Mouse (Mus musculus) heart, embryonic 15.5 days (tissue): ENCODE data around the gene Mgmt. TPM values are rescaled to one million over a fixed set of nuclear protein-coding genes. Genes with fewer than 3 reads are reported as not detected.

Experiments
- ATAC-seq: fragments of 200-750 bp; cut with Nextera tagmentation; replicated peaks from 2 replicates; pipeline ENCODE4 v1.8.0; 2017; ENCODE audit warnings: low read depth, moderate TSS enrichment; ENCODE audit not compliant: insufficient number of reproducible peaks, insufficient read depth, low FRiP score
- H3K27ac ChIP-seq: fragments of 300-500 bp; sonication (generic); 2 replicates; pipeline ENCODE4 v1.5.1; 2015; ENCODE audit warnings: mild to moderate bottlenecking, inconsistent platforms
- H3K27me3 ChIP-seq: fragments of 300-500 bp; sonication (generic); 2 replicates; pipeline ENCODE4 v1.6.1; 2015; ENCODE audit warnings: inconsistent platforms
- H3K36me3 ChIP-seq: fragments of 300-500 bp; sonication (generic); 2 replicates; pipeline ENCODE4 v1.6.1; 2015; ENCODE audit warnings: mild to moderate bottlenecking, inconsistent platforms
- H3K4me1 ChIP-seq: fragments of 300-500 bp; sonication (generic); replicated peaks from 2 replicates; pipeline ENCODE4 v1.6.1; 2015; ENCODE audit warnings: inconsistent platforms
- H3K4me2 ChIP-seq: fragments of 300-500 bp; sonication (generic); 2 replicates; pipeline ENCODE4 v1.6.1; 2015; ENCODE audit warnings: inconsistent platforms, mild to moderate bottlenecking, moderate library complexity
- H3K4me3 ChIP-seq: fragments of 300-500 bp; sonication (generic); 2 replicates; pipeline ENCODE4 v1.5.1; 2015; ENCODE audit warnings: mild to moderate bottlenecking, inconsistent platforms
- H3K9ac ChIP-seq: fragments of 300-500 bp; sonication (generic); 2 replicates; pipeline ENCODE4 v1.6.1; 2015; ENCODE audit warnings: mild to moderate bottlenecking, inconsistent platforms
- H3K9me3 ChIP-seq: fragments of 300-500 bp; sonication (generic); replicated peaks from 2 replicates; pipeline ENCODE4 v1.6.1; 2016; ENCODE audit warnings: inconsistent platforms
- WGBS: fragments of 180-500 bp; shearing (Covaris S2); methylation state at CpG from one replicate; pipeline ENCODE4 v1.1.7; 2015; ENCODE audit warnings: mixed read lengths; 5-methylcytosine and 5-hydroxymethylcytosine counted together
- polyA plus RNA-seq: library from polyadenylated mRNA; unstranded; fragments of >200 nt; fragmentation: Nextera tagmentation; extraction: Ambion mirVana; gene quantifications from 2 replicates; pipeline ENCODE4 v1.2.1, GENCODE M21; 2015

Mgmt gene
- polyA plus RNA-seq, 1 experiment from 2014 or later, result 6.3 TPM

DNA sequence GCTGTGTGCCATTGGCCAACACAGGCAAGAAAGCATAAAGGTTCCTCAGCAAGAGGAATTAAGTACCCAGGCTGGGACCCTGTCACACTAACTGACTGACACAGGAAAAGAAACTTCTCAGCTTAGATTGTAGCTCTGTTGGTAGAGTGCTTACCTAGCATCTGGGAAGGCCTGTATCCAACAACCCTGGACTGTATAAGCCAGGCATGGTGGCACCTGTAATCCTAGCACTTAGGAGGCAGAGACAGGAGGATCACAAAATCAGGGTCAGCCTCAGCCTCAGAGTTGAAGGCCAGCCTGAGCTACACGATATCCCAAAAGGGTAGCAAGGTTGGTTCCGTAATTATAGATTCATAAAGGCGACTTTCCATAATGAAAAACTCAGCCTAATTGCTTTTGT is 140.6 kb downstream of the Mgmt start:
- WGBS, result 93% methylated on average over 3 of the region's 3 CpGs
- no peaks in the 10 kb centered on the region for H3K4me1 ChIP-seq
- H3K27ac ChIP-seq, result no peak overlapping the region
- no peak overlapping the region for H3K9ac ChIP-seq
- no peaks in the 10 kb centered on the region for H3K27me3 ChIP-seq
- no peak overlapping the region for H3K4me3 ChIP-seq
- ATAC-seq, result no peak
- H3K36me3 ChIP-seq, result no peaks in the 10 kb centered on the region
- H3K4me2 ChIP-seq, result no peak overlapping the region
- 0 out of 2 replicates have a peak, but pooled peaks cover 3% of the 10 kb centered on the region for H3K9me3 ChIP-seq

- 70% methylated on average over 5 of the region's 5 CpGs for whole genome bisulfite sequencing
- Histone ChIP-seq H3K9ac (no peak overlapping the region), H3K4me1 (no peaks in the 10 kb centered on the region), H3K4me2 (no peak overlapping the region), H3K9me3 (0 out of 2 replicates have a peak, but pooled peaks cover 3% of the 10 kb centered on the region), H3K36me3 (no peaks in the 10 kb centered on the region), H3K27ac (no peak overlapping the region), H3K27me3 (no peaks in the 10 kb centered on the region), H3K4me3 (no peak overlapping the region)
- no peak for ATAC-seq
These were observed 141.5 kb downstream of the Mgmt start for GRCm38 (mm10) chr7:137035916-137036315.

DNA sequence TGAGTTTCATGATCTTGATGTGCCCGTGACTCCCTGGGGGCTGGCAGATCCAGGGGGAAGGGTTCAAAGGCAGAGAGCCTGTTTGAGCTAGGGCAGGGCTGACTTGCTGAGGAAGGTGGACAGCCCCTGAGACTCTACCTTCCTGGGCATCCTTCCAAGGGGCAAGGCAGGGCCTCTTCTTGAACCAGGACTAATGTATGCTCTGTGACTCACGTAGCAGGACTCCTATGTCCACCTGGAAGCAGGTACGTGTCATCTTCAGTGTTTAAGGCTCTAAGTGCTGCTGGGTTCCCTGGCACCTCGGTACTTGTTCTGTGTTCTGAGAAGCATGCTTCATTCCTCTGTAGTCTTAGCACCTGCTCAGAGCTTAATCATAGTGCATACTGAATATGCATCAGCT is 143.1 kb downstream of the Mgmt start:
- Histone ChIP-seq H3K36me3 (no peaks in the 10 kb centered on the region), H3K27ac (no peak overlapping the region), H3K9me3 (0 out of 2 replicates have a peak, but pooled peaks cover 3% of the 10 kb centered on the region), H3K4me2 (no peak overlapping the region), H3K4me1 (no peaks in the 10 kb centered on the region), H3K27me3 (no peaks in the 10 kb centered on the region), H3K4me3 (no peak overlapping the region), H3K9ac (no peak overlapping the region)
- no peak for ATAC-seq
- WGBS, result 78% methylated on average over 4 of the region's 4 CpGs

GRCm38 (mm10) chr7:137037872-137038271 is 143.5 kb downstream of the Mgmt start:
- H3K36me3 ChIP-seq, result no peaks in the 10 kb centered on the region
- H3K4me2 ChIP-seq, result no peak overlapping the region
- H3K9me3 ChIP-seq, result 0 out of 2 replicates have a peak, but pooled peaks cover 3% of the 10 kb centered on the region
- no peak for ATAC-seq
- no peak overlapping the region for H3K9ac ChIP-seq
- H3K4me1 ChIP-seq, result no peaks in the 10 kb centered on the region
- H3K4me3 ChIP-seq, result no peak overlapping the region
- H3K27ac ChIP-seq, result no peak overlapping the region
- 65% methylated on average over 5 of the region's 5 CpGs for WGBS
- H3K27me3 ChIP-seq, result no peaks in the 10 kb centered on the region

DNA sequence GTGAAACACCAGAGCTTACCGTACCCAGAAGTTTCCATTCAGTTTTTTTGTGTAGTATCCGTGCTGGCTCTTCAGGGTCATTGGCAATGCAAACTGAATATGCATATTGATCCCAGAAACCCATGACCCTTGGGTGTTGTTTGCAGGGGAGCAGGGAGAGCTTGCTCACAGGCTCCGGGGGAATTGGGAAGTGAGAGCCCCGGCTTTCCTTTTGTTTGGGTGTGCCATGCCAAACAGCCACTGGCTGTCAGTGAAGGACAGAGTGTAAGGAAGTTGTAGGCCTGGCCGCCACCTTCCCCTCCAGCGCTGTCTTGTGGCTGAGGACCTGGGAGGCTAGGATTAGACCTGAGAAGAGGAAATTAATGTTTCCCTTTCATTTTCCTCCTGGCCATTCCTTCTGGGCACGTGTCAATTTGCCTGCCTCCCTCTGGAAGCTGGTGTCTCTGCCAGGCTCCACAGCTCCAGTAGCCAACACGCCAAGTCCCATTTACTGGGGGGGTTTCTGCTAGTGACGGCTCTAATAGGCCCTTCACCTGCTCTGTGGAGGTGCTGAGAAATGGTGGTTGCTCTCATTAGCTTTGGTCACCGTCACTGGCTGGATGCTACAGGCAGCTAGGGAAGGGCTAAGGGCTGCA is 144.0 kb downstream of the Mgmt start:
- Histone ChIP-seq H3K4me2 (no peak overlapping the region), H3K27me3 (0 out of 2 replicates have a peak, but pooled peaks cover under 1% of the 10 kb centered on the region), H3K4me3 (no peak overlapping the region), H3K36me3 (no peaks in the 10 kb centered on the region), H3K4me1 (no peaks in the 10 kb centered on the region), H3K9ac (no peak overlapping the region), H3K27ac (no peak overlapping the region), H3K9me3 (0 out of 2 replicates have a peak, but pooled peaks cover 3% of the 10 kb centered on the region)
- 75% methylated on average over 10 of the region's 10 CpGs for WGBS
- ATAC-seq, result no peak

DNA sequence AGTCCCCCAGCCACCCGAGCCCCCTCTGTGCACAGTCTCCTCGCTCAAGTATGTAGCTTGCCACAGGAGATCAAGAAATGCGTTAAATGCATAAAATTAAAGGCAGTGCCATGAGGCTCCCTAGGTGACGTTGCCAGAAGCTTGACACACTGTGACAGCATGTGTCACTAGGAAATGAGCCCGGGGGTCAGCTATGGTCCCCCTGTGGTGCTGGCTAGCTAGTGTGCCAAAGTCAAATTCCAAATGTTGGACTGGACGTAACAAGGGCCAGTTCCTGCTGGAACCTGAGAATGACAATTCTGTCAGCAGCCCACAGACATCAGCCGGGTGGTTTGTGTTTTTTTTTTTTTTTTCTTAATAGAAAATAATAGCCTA is 144.5 kb downstream of the Mgmt start:
- no peak for ATAC-seq
- Histone ChIP-seq H3K27me3 (0 out of 2 replicates have a peak, but pooled peaks cover 3% of the 10 kb centered on the region), H3K9me3 (0 out of 2 replicates have a peak, but pooled peaks cover 3% of the 10 kb centered on the region), H3K9ac (no peak overlapping the region), H3K4me2 (no peak overlapping the region), H3K4me3 (no peak overlapping the region), H3K27ac (no peak overlapping the region), H3K36me3 (no peaks in the 10 kb centered on the region), H3K4me1 (no peaks in the 10 kb centered on the region)
- WGBS, result 69% methylated on average over 7 of the region's 7 CpGs

DNA sequence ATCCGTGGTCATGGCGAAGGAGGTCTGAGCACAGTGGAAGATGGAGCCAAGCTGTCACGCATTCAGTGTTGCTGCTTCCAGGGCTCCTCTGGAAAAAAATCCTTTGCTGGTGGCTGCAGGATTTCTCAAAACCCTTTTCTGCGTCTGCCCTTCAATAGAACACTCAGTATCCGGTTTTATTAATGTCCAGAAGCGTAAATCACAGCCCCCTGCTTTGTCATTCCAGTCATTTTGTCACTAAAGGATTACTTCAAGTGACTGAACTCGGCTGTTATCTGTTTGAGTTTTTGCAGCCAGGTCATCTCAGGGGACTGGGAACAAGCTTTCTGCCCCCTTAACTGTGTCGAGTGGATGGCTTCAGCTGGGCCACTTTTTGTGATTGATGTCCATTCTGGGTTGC is 146.2 kb downstream of the Mgmt start:
- H3K9me3 ChIP-seq, result no peaks in the 10 kb centered on the region
- H3K36me3 ChIP-seq, result no peaks in the 10 kb centered on the region
- H3K9ac ChIP-seq, result no peak overlapping the region
- no peak overlapping the region for H3K4me3 ChIP-seq
- H3K4me2 ChIP-seq, result no peak overlapping the region
- no peak for ATAC-seq
- 35% methylated on average over 8 of the region's 8 CpGs for WGBS
- H3K27ac ChIP-seq, result no peak overlapping the region
- H3K4me1 ChIP-seq, result no peaks in the 10 kb centered on the region
- 0 out of 2 replicates have a peak, but pooled peaks cover 3% of the 10 kb centered on the region for H3K27me3 ChIP-seq

- Histone ChIP-seq H3K36me3 (no peaks in the 10 kb centered on the region), H3K4me2 (no peak overlapping the region), H3K4me1 (0 out of 2 replicates have a peak, but pooled peaks cover 4% of the 10 kb centered on the region), H3K9me3 (no peaks in the 10 kb centered on the region), H3K27ac (no peak overlapping the region), H3K9ac (no peak overlapping the region), H3K27me3 (0 out of 2 replicates have a peak, but pooled peaks cover 3% of the 10 kb centered on the region), H3K4me3 (no peak overlapping the region)
- no peak for ATAC-seq
- 55% methylated on average over 4 of the region's 4 CpGs for whole genome bisulfite sequencing
These were observed 152.5 kb downstream of the Mgmt start for GRCm38 (mm10) chr7:137046891-137047290.

DNA sequence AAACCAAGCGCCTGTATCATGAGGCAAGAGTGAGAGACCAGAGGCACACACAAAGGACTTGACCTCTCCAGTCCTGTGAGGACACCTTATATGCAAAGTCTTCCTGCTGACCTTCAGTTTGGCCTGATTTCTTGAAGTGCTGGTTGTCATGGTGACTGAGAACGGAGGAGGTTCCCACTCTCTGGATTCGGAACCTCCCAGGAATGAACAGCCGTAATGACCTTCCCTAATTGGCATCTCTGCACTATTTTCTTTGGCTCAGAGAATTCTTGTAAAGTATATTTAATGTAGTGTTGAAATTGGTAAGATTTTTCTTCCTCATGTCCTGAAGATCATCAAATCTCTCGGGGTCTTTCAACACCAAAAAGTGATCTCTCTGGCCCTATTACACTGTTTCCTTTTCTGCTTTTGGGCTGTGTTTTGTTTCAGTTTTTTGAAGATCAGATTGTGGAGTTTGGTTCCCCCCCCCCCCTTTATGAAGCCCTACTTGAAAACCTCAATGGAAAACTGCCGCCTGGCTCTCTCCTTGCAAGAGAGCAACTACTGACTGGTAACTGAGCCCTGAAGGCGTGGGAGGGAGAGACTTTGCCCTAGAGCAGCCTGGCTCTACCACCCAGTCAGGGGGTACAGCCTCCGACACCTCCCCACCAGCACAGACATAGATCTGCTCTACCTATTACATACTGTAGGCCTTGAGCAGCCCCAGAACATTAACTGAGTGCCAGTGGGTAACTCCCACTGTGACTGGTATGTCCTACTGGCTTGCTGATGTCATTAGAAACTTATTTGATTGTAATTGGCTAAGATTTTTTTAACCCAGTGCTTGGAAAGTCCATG is 153.9 kb downstream of the Mgmt start:
- no peak overlapping the region for H3K4me2 ChIP-seq
- no peak overlapping the region for H3K4me3 ChIP-seq
- 0 out of 2 replicates have a peak, but pooled peaks cover 3% of the 10 kb centered on the region for H3K27me3 ChIP-seq
- no peak for ATAC-seq
- no peaks in the 10 kb centered on the region for H3K36me3 ChIP-seq
- no peaks in the 10 kb centered on the region for H3K9me3 ChIP-seq
- no peak overlapping the region for H3K27ac ChIP-seq
- no peak overlapping the region for H3K9ac ChIP-seq
- 62% methylated on average over 8 of the region's 8 CpGs for WGBS
- 0 out of 2 replicates have a peak, but pooled peaks cover 4% of the 10 kb centered on the region for H3K4me1 ChIP-seq

GRCm38 (mm10) chr7:137054343-137054742 is 159.9 kb downstream of the Mgmt start:
- WGBS, result 74% methylated on average over 5 of the region's 5 CpGs
- no peaks in the 10 kb centered on the region for H3K9me3 ChIP-seq
- H3K36me3 ChIP-seq, result no peaks in the 10 kb centered on the region
- H3K4me3 ChIP-seq, result no peak overlapping the region
- no peak overlapping the region for H3K9ac ChIP-seq
- H3K27me3 ChIP-seq, result no peaks in the 10 kb centered on the region
- no peak for ATAC-seq
- H3K4me2 ChIP-seq, result no peak overlapping the region
- H3K27ac ChIP-seq, result no peak overlapping the region
- H3K4me1 ChIP-seq, result 0 out of 2 replicates have a peak, but pooled peaks cover 8% of the 10 kb centered on the region

DNA sequence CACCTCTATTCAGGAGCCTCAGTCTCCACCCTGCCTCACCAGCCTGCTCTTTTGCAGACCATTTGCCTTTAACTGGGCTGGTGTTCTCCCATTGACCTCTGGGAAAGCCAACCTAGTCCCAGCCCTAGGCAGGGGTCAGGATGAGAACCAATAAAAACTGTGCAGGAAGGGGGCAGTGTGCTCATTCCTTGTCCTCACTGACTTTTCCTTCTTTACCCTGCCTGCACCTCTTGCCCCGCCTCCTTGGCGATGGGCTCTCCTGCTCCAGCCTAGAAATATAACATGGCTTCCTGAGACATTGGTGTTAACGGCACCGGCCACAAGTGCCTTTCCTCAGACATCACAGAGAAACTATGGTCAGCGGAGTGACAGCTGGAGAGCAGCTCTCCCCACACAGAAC is 161.7 kb downstream of the Mgmt start:
- H3K36me3 ChIP-seq, result no peaks in the 10 kb centered on the region
- ATAC-seq, result no peak
- no peak overlapping the region for H3K4me3 ChIP-seq
- 0 out of 2 replicates have a peak, but pooled peaks cover 8% of the 10 kb centered on the region for H3K4me1 ChIP-seq
- H3K9ac ChIP-seq, result no peak overlapping the region
- 41% methylated on average over 5 of the region's 5 CpGs for WGBS
- H3K9me3 ChIP-seq, result no peaks in the 10 kb centered on the region
- H3K27me3 ChIP-seq, result no peaks in the 10 kb centered on the region
- H3K4me2 ChIP-seq, result no peak overlapping the region
- no peak overlapping the region for H3K27ac ChIP-seq
